In the genomic region with DNA sequence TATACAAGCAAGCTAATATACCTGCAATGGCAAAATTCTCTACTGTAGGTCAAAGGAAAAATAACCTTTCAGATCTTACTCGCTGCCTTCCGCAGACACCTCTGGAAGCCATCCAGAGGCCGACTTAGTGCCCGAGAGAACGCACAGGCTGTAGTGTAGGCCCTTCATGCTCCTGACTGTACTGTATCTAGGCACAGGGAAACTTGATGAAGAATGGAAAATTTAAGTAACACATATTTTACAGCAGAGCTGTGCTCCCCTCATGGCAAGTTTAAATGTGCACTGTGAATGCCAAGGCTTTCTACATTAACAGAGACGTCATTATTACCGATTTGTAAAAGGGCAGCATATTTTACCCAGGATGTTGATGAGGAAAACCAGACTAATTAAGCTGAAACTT, we compare ENCODE assay signal across 29 mouse cellular contexts. TPM values are rescaled to one million over a fixed set of nuclear protein-coding genes. Genes with fewer than 3 reads are reported as not detected.
DNase-seq lines count a peak whose midpoint lies in the region; ATAC-seq and TF ChIP-seq lines count a peak whose summit lies in the region.
"Had no signal": no experiment of that assay in that cellular context is flagged by ENCODE, and none has a peak within 500 bp of the region (broad histone marks: within the 10 kb centered on the region; RNA-seq: fewer than 3 reads in every experiment).

No protein-coding gene starts in this region.

- DNase-seq in embryonic facial prominence, embryonic 10.5 days (ENCODE audit: low spot score), result no peak
- DNase-seq in layer of hippocampus, adult 2 months (ENCODE audit: low spot score in 2 of 2), result no peak
- DNase-seq in layer of hippocampus, postnatal 36 days, result no peak
- peak; percentile 15 for DNase-seq in brain, adult 2 months (ENCODE audit: low read depth, low spot score)
- DNase-seq in embryo, embryonic 9.5 days (ENCODE audit: extremely low spot score), result no peak
- DNase-seq: adrenal gland, adult 8-10 months; cerebellum, adult 18-20 months; cerebellum, postnatal 14 days; embryo, embryonic 11 days; gastrocnemius, adult 2 months; heart, postnatal 4 days; kidney, adult 18-20 months; kidney, postnatal 4 days; layer of hippocampus, adult 9-11 months; liver, embryonic 13.5 days; lung, embryonic 14.5 days; right cerebral cortex, postnatal 4 days; thymus, adult 18-20 months; thymus, postnatal 36 days had no signal

- H3K27me3 ChIP-seq in embryonic facial prominence, embryonic 12.5 days, result peaks cover 3% of the 10 kb centered on the region; the same call in 1 of the 2 replicates
- H3K27me3 ChIP-seq in embryonic facial prominence, embryonic 10.5 days (replicated peaks; ENCODE audit: low read depth, poor library complexity, severe bottlenecking), result peaks cover 27% of the 10 kb centered on the region
- H3K27me3 ChIP-seq in heart, embryonic 15.5 days, result no peaks in the 10 kb centered on the region
- peaks cover 3% of the 10 kb centered on the region; the same call in 1 of the 2 replicates for H3K27me3 ChIP-seq in heart, embryonic 11.5 days (ENCODE audit: control insufficient read depth, insufficient read depth, low read length)
- H3K27me3 ChIP-seq: stomach, embryonic 15.5 days had no signal

- no peak overlapping the region for H3K27ac ChIP-seq in embryonic facial prominence, embryonic 12.5 days
- no peak overlapping the region for H3K27ac ChIP-seq in embryonic facial prominence, embryonic 10.5 days (replicated peaks)
- H3K27ac ChIP-seq in heart, embryonic 15.5 days, result 0 out of 2 replicates have a peak overlapping the region, but pooled peaks have one; percentile 6
- H3K27ac ChIP-seq in heart, embryonic 11.5 days (ENCODE audit: low read depth, low read length), result no peak overlapping the region
- H3K27ac ChIP-seq in layer of hippocampus, adult 2 months, result peak overlapping the region; percentile 94
- H3K27ac ChIP-seq: forebrain, embryonic 13.5 days; gastrocnemius, adult 2 months; liver, embryonic 13.5 days; midbrain, embryonic 12.5 days; stomach, embryonic 15.5 days had no signal

- no peaks in the 10 kb centered on the region for H3K9me3 ChIP-seq in embryonic facial prominence, embryonic 12.5 days
- H3K9me3 ChIP-seq in embryonic facial prominence, embryonic 10.5 days, result no peaks in the 10 kb centered on the region
- no peaks in the 10 kb centered on the region for H3K9me3 ChIP-seq in heart, embryonic 15.5 days (replicated peaks)
- H3K9me3 ChIP-seq in heart, embryonic 11.5 days (replicated peaks; ENCODE audit: control insufficient read depth, low read length), result no peaks in the 10 kb centered on the region
- H3K9me3 ChIP-seq: forebrain, embryonic 13.5 days; liver, embryonic 13.5 days; midbrain, embryonic 12.5 days; stomach, embryonic 15.5 days had no signal

- no peak overlapping the region for H3K9ac ChIP-seq in embryonic facial prominence, embryonic 12.5 days
- H3K9ac ChIP-seq in heart, embryonic 15.5 days, result no peak overlapping the region
- no peak overlapping the region for H3K9ac ChIP-seq in heart, embryonic 11.5 days (ENCODE audit: low read depth, low read length)
- H3K9ac ChIP-seq: forebrain, embryonic 13.5 days; liver, embryonic 13.5 days; lung, embryonic 14.5 days; midbrain, embryonic 12.5 days; stomach, embryonic 15.5 days had no signal

- H3K4me1 ChIP-seq in embryonic facial prominence, embryonic 12.5 days, result 0 out of 2 replicates have a peak, but pooled peaks cover 8% of the 10 kb centered on the region
- peaks cover 14% of the 10 kb centered on the region for H3K4me1 ChIP-seq in embryonic facial prominence, embryonic 10.5 days
- H3K4me1 ChIP-seq in heart, embryonic 15.5 days (replicated peaks), result peaks cover 29% of the 10 kb centered on the region
- no peaks in the 10 kb centered on the region; the same call in 1 of the 2 replicates for H3K4me1 ChIP-seq in heart, embryonic 11.5 days (ENCODE audit: control insufficient read depth, insufficient read depth, low read length)
- H3K4me1 ChIP-seq: liver, embryonic 13.5 days had no signal

- no peak overlapping the region for H3K4me3 ChIP-seq in embryonic facial prominence, embryonic 12.5 days
- no peak overlapping the region for H3K4me3 ChIP-seq in embryonic facial prominence, embryonic 10.5 days
- no peak overlapping the region for H3K4me3 ChIP-seq in heart, embryonic 15.5 days
- H3K4me3 ChIP-seq in heart, embryonic 11.5 days (ENCODE audit: low read depth, low read length), result no peak overlapping the region
- H3K4me3 ChIP-seq in layer of hippocampus, adult 2 months, result peak overlapping the region; percentile 63
- H3K4me3 ChIP-seq: erythroblast, embryonic 14.5 days; forebrain, embryonic 13.5 days; gastrocnemius, adult 2 months; liver, embryonic 13.5 days; midbrain, embryonic 12.5 days; myocyte; stomach, embryonic 15.5 days had no signal

- ATAC-seq in embryonic facial prominence, embryonic 12.5 days (ENCODE audit: insufficient number of reproducible peaks, insufficient read depth, low FRiP score, low TSS enrichment), result no peak
- no peak for ATAC-seq in heart, embryonic 15.5 days (replicated peaks; ENCODE audit: insufficient number of reproducible peaks, insufficient read depth, low FRiP score, low read depth)
- ATAC-seq in heart, embryonic 11.5 days (replicated peaks; ENCODE audit: insufficient number of reproducible peaks, low FRiP score, low TSS enrichment), result no peak
- ATAC-seq: activated CD4-positive, CD25-positive, alpha-beta regulatory T cell, adult 4 months; forebrain, embryonic 13.5 days; inflammation-experienced regulatory T-cells, adult 6 months had no signal

- 0 out of 2 replicates have a peak overlapping the region, but pooled peaks have one; percentile 7 for H3K4me2 ChIP-seq in embryonic facial prominence, embryonic 12.5 days (replicated peaks)
- peak overlapping the region; percentile 21; the same call in 1 of the 2 replicates for H3K4me2 ChIP-seq in heart, embryonic 15.5 days
- no peak overlapping the region for H3K4me2 ChIP-seq in heart, embryonic 11.5 days
- H3K4me2 ChIP-seq: forebrain, embryonic 13.5 days; liver, embryonic 13.5 days; midbrain, embryonic 12.5 days; stomach, embryonic 15.5 days had no signal

- no peaks in the 10 kb centered on the region for H3K36me3 ChIP-seq in embryonic facial prominence, embryonic 12.5 days
- H3K36me3 ChIP-seq in embryonic facial prominence, embryonic 10.5 days (replicated peaks), result no peaks in the 10 kb centered on the region
- no peaks in the 10 kb centered on the region for H3K36me3 ChIP-seq in heart, embryonic 15.5 days
- H3K36me3 ChIP-seq in heart, embryonic 11.5 days (ENCODE audit: control insufficient read depth, insufficient read depth, low read length), result no peaks in the 10 kb centered on the region
- H3K36me3 ChIP-seq: liver, embryonic 13.5 days; midbrain, embryonic 12.5 days; stomach, embryonic 15.5 days had no signal

- WGBS in embryonic facial prominence, embryonic 12.5 days, result 84% methylated on average over 7 of the region's 7 CpGs
- WGBS in embryonic facial prominence, embryonic 10.5 days, result 94% methylated on average over 7 of the region's 7 CpGs
- WGBS in heart, embryonic 15.5 days, result 67% methylated on average over 7 of the region's 7 CpGs
- WGBS in heart, embryonic 11.5 days (ENCODE audit: insufficient replicate concordance), result 74% methylated on average over 7 of the region's 7 CpGs

- no peak for TF ChIP-seq CTCF in layer of hippocampus, adult 2 months (conservative IDR thresholded peaks at IDR 0.05)

RNA-seq across cellular contexts. Expression of gene Inhba, which starts 10.2 kb away (rescaled TPM):
- 14.2 and 14.8 TPM in 2 replicates for polyA plus RNA-seq in embryonic facial prominence, embryonic 12.5 days (2016; fragmentation: Nextera tagmentation; extraction: Ambion mirVana)
- polyA plus RNA-seq in embryonic facial prominence, embryonic 10.5 days (2016; fragmentation: Nextera tagmentation; extraction: Ambion mirVana), result 0.25 and 1.6 TPM in 2 replicates
- 12.5 TPM in 2 replicates for polyA plus RNA-seq in heart, embryonic 15.5 days (2015; fragmentation: Nextera tagmentation; extraction: Ambion mirVana)
- 16.6 and 17.0 TPM in 2 replicates for polyA plus RNA-seq in heart, embryonic 11.5 days (2014; fragmentation: Nextera tagmentation; extraction: Ambion mirVana)
- total RNA-seq in layer of hippocampus, adult 2 months (2021), result 10 to 100 TPM; 11.7 to 11.8 TPM
- 10 to 100 TPM; 13.1 to 14.3 TPM for total RNA-seq in layer of hippocampus, postnatal 36 days (2021)
- polyA plus RNA-seq: activated CD4-positive, CD25-positive, alpha-beta regulatory T cell, adult 4 months; erythroblast, embryonic 14.5 days had no signal

Comparison
In these comparisons a context has a peak if more than half of its experiments do, and no peak if none do; other contexts are left out.
1. H3K27ac ChIP-seq: peak in heart, embryonic 15.5 days (single experiment) and layer of hippocampus, adult 2 months (single experiment); none in embryonic facial prominence, embryonic 12.5 days (single experiment), embryonic facial prominence, embryonic 10.5 days (single experiment) and heart, embryonic 11.5 days (single experiment).